Mouse (Mus musculus): ENCODE results near the gene Sept1. TPM values are rescaled to one million over a fixed set of nuclear protein-coding genes. Genes with fewer than 3 reads are reported as not detected.

The Sept1 gene
- polyA plus RNA-seq, 1 experiment from 2014 or later, result 28.3 TPM

- 71% methylated on average over 2 of the region's 2 CpGs for WGBS
- Histone ChIP-seq H3K36me3 (peaks cover 24% of the 10 kb centered on the region), H3K4me1 (replicated peaks) (peaks cover 41% of the 10 kb centered on the region), H3K4me2 (replicated peaks) (peak overlapping the region; percentile 99), H3K27ac (no peak overlapping the region), H3K27me3 (no peaks in the 10 kb centered on the region), H3K9ac (replicated peaks) (peak overlapping the region; percentile 98), H3K4me3 (replicated peaks) (peak overlapping the region; percentile 93), H3K9me3 (0 out of 2 replicates have a peak, but pooled peaks cover 2% of the 10 kb centered on the region)
- ATAC-seq, result no peak
These were observed 26.3 kb downstream of the Sept1 start for GRCm38 (mm10) chr7:127206606-127207005.

- Histone ChIP-seq H3K4me1 (replicated peaks) (peaks cover 33% of the 10 kb centered on the region), H3K4me2 (replicated peaks) (peak overlapping the region; percentile 71), H3K4me3 (replicated peaks) (peak overlapping the region; percentile 74), H3K27me3 (no peaks in the 10 kb centered on the region), H3K9ac (replicated peaks) (peak overlapping the region; percentile 72), H3K36me3 (peaks cover 81% of the 10 kb centered on the region), H3K27ac (peak overlapping the region; percentile 78), H3K9me3 (no peaks in the 10 kb centered on the region)
- ATAC-seq, result 0 out of 2 replicates have a peak, but pooled peaks have one; percentile 0
- WGBS, result 55% methylated on average over 11 of the region's 11 CpGs
These were observed 36.4 kb downstream of the Sept1 start for GRCm38 (mm10) chr7:127196484-127196883.

- under 1% methylated on average over 51 of the region's 51 CpGs for WGBS
- no peaks in the 10 kb centered on the region for H3K27me3 ChIP-seq
- peak within 1 kb of the TSS; percentile 83 for H3K9ac ChIP-seq (replicated peaks)
- peak within 1 kb of the TSS; percentile 74 for H3K4me3 ChIP-seq (replicated peaks)
- no peaks in the 10 kb centered on the region for H3K9me3 ChIP-seq
- peaks cover 80% of the 10 kb centered on the region for H3K36me3 ChIP-seq
- peak; percentile 97 for ATAC-seq
- peak within 1 kb of the TSS; percentile 84 for H3K27ac ChIP-seq
- peak within 1 kb of the TSS; percentile 89 for H3K4me2 ChIP-seq (replicated peaks)
- peaks cover 33% of the 10 kb centered on the region for H3K4me1 ChIP-seq (replicated peaks)
These were observed 37.2 kb downstream of the Sept1 start, which contains the start of gene Cd2bp2 for GRCm38 (mm10) chr7:127195544-127196295. TSS of gene Cd2bp2 (minus strand) at chr7:127196050.

GRCm38 (mm10) chr7:127194633-127195029 lies 38.3 kb downstream of the Sept1 start:
- H3K4me3 ChIP-seq (replicated peaks), result peak overlapping the region; percentile 74
- no peak for ATAC-seq
- H3K27ac ChIP-seq, result no peak overlapping the region
- no peaks in the 10 kb centered on the region for H3K9me3 ChIP-seq
- peak overlapping the region; percentile 89 for H3K4me2 ChIP-seq (replicated peaks)
- WGBS, result 89% methylated on average over 7 of the region's 7 CpGs
- no peaks in the 10 kb centered on the region for H3K27me3 ChIP-seq
- peaks cover 33% of the 10 kb centered on the region for H3K4me1 ChIP-seq (replicated peaks)
- H3K9ac ChIP-seq (replicated peaks), result peak overlapping the region; percentile 83
- peaks cover 73% of the 10 kb centered on the region for H3K36me3 ChIP-seq

GRCm38 (mm10) chr7:127194011-127194632 lies 38.8 kb downstream of the Sept1 start:
- peaks cover 68% of the 10 kb centered on the region for H3K36me3 ChIP-seq
- no peak overlapping the region for H3K9ac ChIP-seq (replicated peaks)
- H3K4me2 ChIP-seq (replicated peaks), result peak overlapping the region; percentile 89
- no peak for ATAC-seq
- no peaks in the 10 kb centered on the region for H3K9me3 ChIP-seq
- H3K27ac ChIP-seq, result no peak overlapping the region
- H3K4me3 ChIP-seq (replicated peaks), result peak overlapping the region; percentile 74
- peaks cover 33% of the 10 kb centered on the region for H3K4me1 ChIP-seq (replicated peaks)
- H3K27me3 ChIP-seq, result no peaks in the 10 kb centered on the region
- WGBS, result 94% methylated on average over 17 of the region's 17 CpGs

GRCm38 (mm10) chr7:127192989-127193388 lies 39.9 kb downstream of the Sept1 start:
- WGBS, result 93% methylated on average over 5 of the region's 5 CpGs
- Histone ChIP-seq H3K27me3 (no peaks in the 10 kb centered on the region), H3K36me3 (peaks cover 57% of the 10 kb centered on the region), H3K4me2 (replicated peaks) (no peak overlapping the region), H3K9me3 (no peaks in the 10 kb centered on the region), H3K9ac (replicated peaks) (no peak overlapping the region), H3K4me3 (replicated peaks) (no peak overlapping the region), H3K4me1 (replicated peaks) (peaks cover 33% of the 10 kb centered on the region), H3K27ac (no peak overlapping the region)
- ATAC-seq, result no peak

GRCm38 (mm10) chr7:127190672-127191071 lies 42.3 kb downstream of the Sept1 start:
- ATAC-seq, result no peak
- no peaks in the 10 kb centered on the region for H3K27me3 ChIP-seq
- peaks cover 44% of the 10 kb centered on the region for H3K36me3 ChIP-seq
- H3K27ac ChIP-seq, result no peak overlapping the region
- peaks cover 22% of the 10 kb centered on the region for H3K4me1 ChIP-seq (replicated peaks)
- WGBS, result 85% methylated on average over 6 of the region's 6 CpGs
- no peak overlapping the region for H3K9ac ChIP-seq (replicated peaks)
- no peak overlapping the region for H3K4me3 ChIP-seq (replicated peaks)
- H3K9me3 ChIP-seq, result no peaks in the 10 kb centered on the region
- no peak overlapping the region for H3K4me2 ChIP-seq (replicated peaks)

- no peaks in the 10 kb centered on the region for H3K9me3 ChIP-seq
- peaks cover 6% of the 10 kb centered on the region; the same call in 1 of the 2 replicates for H3K4me1 ChIP-seq (replicated peaks)
- H3K9ac ChIP-seq (replicated peaks), result no peak overlapping the region
- WGBS, result 87% methylated on average over 17 of the region's 17 CpGs
- H3K4me2 ChIP-seq (replicated peaks), result no peak overlapping the region
- H3K4me3 ChIP-seq (replicated peaks), result no peak overlapping the region
- H3K27me3 ChIP-seq, result no peaks in the 10 kb centered on the region
- peaks cover 31% of the 10 kb centered on the region for H3K36me3 ChIP-seq
- ATAC-seq, result no peak
- H3K27ac ChIP-seq, result no peak overlapping the region
These were observed 44.3 kb downstream of the Sept1 start for GRCm38 (mm10) chr7:127188305-127189276.

- H3K27me3 ChIP-seq, result no peaks in the 10 kb centered on the region
- no peak overlapping the region for H3K27ac ChIP-seq
- H3K4me3 ChIP-seq (replicated peaks), result no peak overlapping the region
- ATAC-seq, result no peak
- no peak overlapping the region for H3K9ac ChIP-seq (replicated peaks)
- H3K9me3 ChIP-seq, result no peaks in the 10 kb centered on the region
- 66% methylated on average over 10 of the region's 10 CpGs for WGBS
- H3K36me3 ChIP-seq, result peaks cover 19% of the 10 kb centered on the region
- no peaks in the 10 kb centered on the region for H3K4me1 ChIP-seq (replicated peaks)
- H3K4me2 ChIP-seq (replicated peaks), result no peak overlapping the region
These were observed 45.6 kb downstream of the Sept1 start for GRCm38 (mm10) chr7:127187351-127187750.

- Histone ChIP-seq H3K4me1 (replicated peaks) (no peaks in the 10 kb centered on the region), H3K27me3 (no peaks in the 10 kb centered on the region), H3K4me3 (replicated peaks) (no peak overlapping the region), H3K27ac (no peak overlapping the region), H3K36me3 (peaks cover 3% of the 10 kb centered on the region; the same call in 1 of the 2 replicates), H3K9ac (replicated peaks) (no peak overlapping the region), H3K9me3 (no peaks in the 10 kb centered on the region), H3K4me2 (replicated peaks) (no peak overlapping the region)
- ATAC-seq, result no peak
- WGBS, result 65% methylated on average over 3 of the region's 3 CpGs
These were observed 47.3 kb downstream of the Sept1 start for GRCm38 (mm10) chr7:127185601-127186000.

GRCm38 (mm10) chr7:127184720-127185119 lies 48.2 kb downstream of the Sept1 start:
- no peak for ATAC-seq
- H3K4me1 ChIP-seq (replicated peaks), result no peaks in the 10 kb centered on the region

More at GRCm38 (mm10) chr7:127184720-127185119, 48.2 kb downstream of the Sept1 start:
- Histone ChIP-seq H3K36me3 (no peaks in the 10 kb centered on the region), H3K27me3 (no peaks in the 10 kb centered on the region), H3K9me3 (no peaks in the 10 kb centered on the region), H3K4me2 (replicated peaks) (no peak overlapping the region), H3K4me3 (replicated peaks) (no peak overlapping the region), H3K27ac (no peak overlapping the region), H3K9ac (replicated peaks) (no peak overlapping the region)
- no CpG with 5 or more reads among the region's 1 CpGs for WGBS
